Mouse (Mus musculus): Measurements from ENCODE around the gene Mybpc2.

DNA sequence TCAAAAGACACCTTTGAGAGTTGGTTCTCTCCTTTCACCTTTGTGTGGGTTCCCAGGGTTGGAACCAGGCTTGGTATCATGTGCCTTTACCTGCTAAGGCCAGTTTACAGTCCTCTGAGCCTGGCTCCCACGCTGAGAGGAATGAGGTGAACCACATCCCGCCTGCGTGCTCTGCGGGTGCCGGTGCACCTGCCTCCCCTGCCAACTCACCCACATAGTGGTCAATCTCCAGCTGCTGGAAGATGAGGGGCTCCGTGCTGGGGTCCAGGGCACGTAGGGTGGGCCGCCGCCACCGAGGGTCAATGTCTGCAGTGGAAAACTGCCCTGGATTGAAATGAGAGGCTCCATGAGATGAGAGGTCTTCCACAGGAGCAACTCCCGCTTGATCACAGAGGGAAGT, 18.1 kb upstream of the Mybpc2 start:
- TF ChIP-seq ZNF384 (IDR thresholded peaks at IDR 0.05; ENCODE audit: low read depth, low read length) (no peak), ZC3H11A (IDR thresholded peaks at IDR 0.05; ENCODE audit: borderline replicate concordance, low read depth, low read length) (no peak)

Data from ES-E14 (cell line).